Mouse (Mus musculus): ENCODE measurements around the gene Twf2. TPM values are rescaled to one million over a fixed set of nuclear protein-coding genes. Genes with fewer than 3 reads are reported as not detected.
A peak's percentile ranks its signal among the peaks of the same experiment; 100 is the strongest.
"Not testable (repeated sequence)": the region's sequence is repeated elsewhere in the genome, so short reads cannot be mapped to it uniquely, and the experiment has no call there.

The Twf2 gene
- polyA plus RNA-seq, 1 experiment from 2014 or later: 59.5 TPM

- Histone ChIP-seq H3K9ac (ENCODE audit: low read length) (peak overlapping the region; percentile 71), H3K4me1 (replicated peaks; ENCODE audit: control insufficient read depth, insufficient read depth, low read length) (no peaks in the 10 kb centered on the region; the same call in 1 of the 2 replicates), H3K9me3 (ENCODE audit: control insufficient read depth, low read length) (no peaks in the 10 kb centered on the region), H3K27ac (ENCODE audit: low read depth) (peak overlapping the region; percentile 96), H3K27me3 (replicated peaks; ENCODE audit: control insufficient read depth, insufficient read depth, low read length) (no peaks in the 10 kb centered on the region), H3K4me2 (ENCODE audit: low read length) (peak overlapping the region; percentile 73), H3K4me3 (ENCODE audit: low read depth, low read length) (peak overlapping the region; percentile 55), H3K36me3 (ENCODE audit: control insufficient read depth, insufficient read depth, low read length) (no peaks in the 10 kb centered on the region)
- 46% methylated on average over 5 of the region's 5 CpGs for WGBS
- no peak for ATAC-seq (replicated peaks; ENCODE audit: low FRiP score, low TSS enrichment, low read depth)
- no peak for DNase-seq (ENCODE audit: low spot score)
These were observed 42.5 kb upstream of the Twf2 start for GRCm38 (mm10) chr9:106160426-106160825.

- WGBS: 77% methylated on average over 2 of the region's 2 CpGs
- Histone ChIP-seq H3K9me3 (ENCODE audit: control insufficient read depth, low read length) (no peaks in the 10 kb centered on the region), H3K9ac (ENCODE audit: low read length) (no peak overlapping the region), H3K4me3 (ENCODE audit: low read depth, low read length) (no peak overlapping the region), H3K36me3 (ENCODE audit: control insufficient read depth, insufficient read depth, low read length) (no peaks in the 10 kb centered on the region), H3K4me1 (replicated peaks; ENCODE audit: control insufficient read depth, insufficient read depth, low read length) (no peaks in the 10 kb centered on the region), H3K4me2 (ENCODE audit: low read length) (no peak overlapping the region), H3K27ac (ENCODE audit: low read depth) (no peak overlapping the region), H3K27me3 (replicated peaks; ENCODE audit: control insufficient read depth, insufficient read depth, low read length) (no peaks in the 10 kb centered on the region)
- DNase-seq (ENCODE audit: low spot score) (no peak), ATAC-seq (replicated peaks; ENCODE audit: low FRiP score, low TSS enrichment, low read depth) (no peak)
These were observed 36.2 kb upstream of the Twf2 start for GRCm38 (mm10) chr9:106166709-106167108.

GRCm38 (mm10) chr9:106167241-106167640 is 35.7 kb upstream of the Twf2 start:
- Histone ChIP-seq H3K4me2 (ENCODE audit: low read length) (no peak overlapping the region), H3K27me3 (replicated peaks; ENCODE audit: control insufficient read depth, insufficient read depth, low read length) (no peaks in the 10 kb centered on the region), H3K9me3 (ENCODE audit: control insufficient read depth, low read length) (no peaks in the 10 kb centered on the region), H3K4me3 (ENCODE audit: low read depth, low read length) (no peak overlapping the region), H3K36me3 (ENCODE audit: control insufficient read depth, insufficient read depth, low read length) (no peaks in the 10 kb centered on the region), H3K9ac (ENCODE audit: low read length) (no peak overlapping the region), H3K4me1 (replicated peaks; ENCODE audit: control insufficient read depth, insufficient read depth, low read length) (no peaks in the 10 kb centered on the region), H3K27ac (ENCODE audit: low read depth) (no peak overlapping the region)
- DNase-seq (ENCODE audit: low spot score) (no peak), ATAC-seq (replicated peaks; ENCODE audit: low FRiP score, low TSS enrichment, low read depth) (no peak)
- 77% methylated on average over 3 of the region's 3 CpGs for WGBS

- no peak for DNase-seq (ENCODE audit: low spot score)
- no peak overlapping the region for H3K9ac ChIP-seq (ENCODE audit: low read length)
- H3K4me1 ChIP-seq (replicated peaks; ENCODE audit: control insufficient read depth, insufficient read depth, low read length): 0 out of 2 replicates have a peak, but pooled peaks cover under 1% of the 10 kb centered on the region
- no peak overlapping the region for H3K4me2 ChIP-seq (ENCODE audit: low read length)
- H3K36me3 ChIP-seq (ENCODE audit: control insufficient read depth, insufficient read depth, low read length): no peaks in the 10 kb centered on the region
- no peak overlapping the region for H3K4me3 ChIP-seq (ENCODE audit: low read depth, low read length)
- ATAC-seq (replicated peaks; ENCODE audit: low FRiP score, low TSS enrichment, low read depth): no peak
- no peak overlapping the region for H3K27ac ChIP-seq (ENCODE audit: low read depth)
- H3K27me3 ChIP-seq (replicated peaks; ENCODE audit: control insufficient read depth, insufficient read depth, low read length): no peaks in the 10 kb centered on the region
- no peaks in the 10 kb centered on the region for H3K9me3 ChIP-seq (ENCODE audit: control insufficient read depth, low read length)
- 50% methylated on average over 1 of the region's 1 CpGs for WGBS
These were observed 35.2 kb upstream of the Twf2 start for GRCm38 (mm10) chr9:106167703-106168102.

GRCm38 (mm10) chr9:106169006-106169405 is 33.9 kb upstream of the Twf2 start:
- DNase-seq (ENCODE audit: low spot score); H3K27me3 ChIP-seq (replicated peaks; ENCODE audit: control insufficient read depth, insufficient read depth, low read length); H3K9ac ChIP-seq (ENCODE audit: low read length); H3K4me3 ChIP-seq (ENCODE audit: low read depth, low read length); H3K9me3 ChIP-seq (ENCODE audit: control insufficient read depth, low read length); H3K27ac ChIP-seq (ENCODE audit: low read depth); ATAC-seq (replicated peaks; ENCODE audit: low FRiP score, low TSS enrichment, low read depth); H3K36me3 ChIP-seq (ENCODE audit: control insufficient read depth, insufficient read depth, low read length); H3K4me2 ChIP-seq (ENCODE audit: low read length): not testable (repeated sequence)
- 88% methylated on average over 1 of the region's 1 CpGs for WGBS
- peaks cover 13% of the 10 kb centered on the region for H3K4me1 ChIP-seq (replicated peaks; ENCODE audit: control insufficient read depth, insufficient read depth, low read length)

GRCm38 (mm10) chr9:106169917-106170316 is 33.0 kb upstream of the Twf2 start:
- Histone ChIP-seq H3K4me3 (ENCODE audit: low read depth, low read length) (peak overlapping the region; percentile 82; the same call in 1 of the 2 replicates), H3K27ac (ENCODE audit: low read depth) (no peak overlapping the region), H3K36me3 (ENCODE audit: control insufficient read depth, insufficient read depth, low read length) (no peaks in the 10 kb centered on the region), H3K4me1 (replicated peaks; ENCODE audit: control insufficient read depth, insufficient read depth, low read length) (peaks cover 21% of the 10 kb centered on the region), H3K27me3 (replicated peaks; ENCODE audit: control insufficient read depth, insufficient read depth, low read length) (no peaks in the 10 kb centered on the region), H3K9me3 (ENCODE audit: control insufficient read depth, low read length) (no peaks in the 10 kb centered on the region), H3K4me2 (ENCODE audit: low read length) (peak overlapping the region; percentile 73), H3K9ac (ENCODE audit: low read length) (no peak overlapping the region)
- WGBS: 32% methylated on average over 6 of the region's 6 CpGs
- DNase-seq (ENCODE audit: low spot score) (no peak), ATAC-seq (replicated peaks; ENCODE audit: low FRiP score, low TSS enrichment, low read depth) (no peak)

GRCm38 (mm10) chr9:106170556-106171345 is 32.2 kb upstream of the Twf2 start, which contains the start of gene Wdr82:
Gene Wdr82 (plus strand): TSS chr9:106170928.
- Histone ChIP-seq H3K4me3 (ENCODE audit: low read depth, low read length) (peak within 1 kb of the TSS; percentile 82), H3K4me2 (ENCODE audit: low read length) (peak within 1 kb of the TSS; percentile 73), H3K9me3 (ENCODE audit: control insufficient read depth, low read length) (no peaks in the 10 kb centered on the region), H3K27me3 (replicated peaks; ENCODE audit: control insufficient read depth, insufficient read depth, low read length) (no peaks in the 10 kb centered on the region), H3K9ac (ENCODE audit: low read length) (peak within 1 kb of the TSS; percentile 76), H3K27ac (ENCODE audit: low read depth) (peak within 1 kb of the TSS; percentile 91), H3K36me3 (ENCODE audit: control insufficient read depth, insufficient read depth, low read length) (no peaks in the 10 kb centered on the region), H3K4me1 (replicated peaks; ENCODE audit: control insufficient read depth, insufficient read depth, low read length) (peaks cover 30% of the 10 kb centered on the region)
- DNase-seq (ENCODE audit: low spot score): peak; percentile 96
- under 1% methylated on average over 73 of the region's 81 CpGs for WGBS
- peak; percentile 93 for ATAC-seq (replicated peaks; ENCODE audit: low FRiP score, low TSS enrichment, low read depth)

- Histone ChIP-seq H3K4me3 (ENCODE audit: low read depth, low read length) (peak overlapping the region; percentile 82), H3K27ac (ENCODE audit: low read depth) (peak overlapping the region; percentile 91), H3K4me2 (ENCODE audit: low read length) (peak overlapping the region; percentile 59), H3K9ac (ENCODE audit: low read length) (peak overlapping the region; percentile 76), H3K9me3 (ENCODE audit: control insufficient read depth, low read length) (no peaks in the 10 kb centered on the region), H3K36me3 (ENCODE audit: control insufficient read depth, insufficient read depth, low read length) (peaks cover 5% of the 10 kb centered on the region), H3K4me1 (replicated peaks; ENCODE audit: control insufficient read depth, insufficient read depth, low read length) (peaks cover 32% of the 10 kb centered on the region), H3K27me3 (replicated peaks; ENCODE audit: control insufficient read depth, insufficient read depth, low read length) (no peaks in the 10 kb centered on the region)
- peak; percentile 83 for DNase-seq (ENCODE audit: low spot score)
- peak; percentile 51 for ATAC-seq (replicated peaks; ENCODE audit: low FRiP score, low TSS enrichment, low read depth)
- WGBS: under 1% methylated on average over 30 of the region's 30 CpGs
These were observed 31.4 kb upstream of the Twf2 start for GRCm38 (mm10) chr9:106171346-106172158.
